Mouse (Mus musculus) Patski (cell line): ENCODE data around the gene Rsg1. TPM values are rescaled to one million over a fixed set of nuclear protein-coding genes. Genes with fewer than 3 reads are reported as not detected.

Experiments
- ATAC-seq: fragments of 100-300 bp; one replicate; pipeline ENCODE4 v1.8.0; 2021
- CTCF ChIA-PET: fragments of 350-600 bp; sonication (Branson Sonifier 250); formaldehyde crosslinking; loops from one replicate; lab custom pipeline; 2022; ENCODE audit warnings: inconsistent platforms; lab: Charles Lee
- POLR2A ChIA-PET: fragments of 350-600 bp; sonication (Branson Sonifier 250); formaldehyde crosslinking; loops from one replicate; lab custom pipeline; 2022; ENCODE audit warnings: antibody characterized with exemption, inconsistent platforms; lab: Charles Lee
- DNase-seq: peaks from one replicate; pipeline ENCODE4 v3.0.0-alpha.2; 2011; ENCODE audit warnings: low read depth, low spot score
- H3K27me3 ChIP-seq: fragments of 371-371 bp; one replicate; pipeline ENCODE4 v1.5.1; 2021
- CTCF ChIP-seq: fragments of 100-300 bp; IDR thresholded peaks from one replicate; pipeline ENCODE4 v1.5.1; 2021
- in situ Hi-C: fragments of 300-500 bp; cut with MboI; formaldehyde crosslinking; loops from 3 replicates; pipeline ENCODE4 v1.11.1; 2018; ENCODE audit warnings: low pct_unique_long_range_greater_than_20kb, mixed read lengths
- polyA plus RNA-seq: library from polyadenylated mRNA; unstranded; gene quantifications from one replicate; pipeline ENCODE4 v1.2.3, GENCODE M21; 2021

The Rsg1 gene
- polyA plus RNA-seq, 1 experiment from 2014 or later, result 1.9 TPM

DNA sequence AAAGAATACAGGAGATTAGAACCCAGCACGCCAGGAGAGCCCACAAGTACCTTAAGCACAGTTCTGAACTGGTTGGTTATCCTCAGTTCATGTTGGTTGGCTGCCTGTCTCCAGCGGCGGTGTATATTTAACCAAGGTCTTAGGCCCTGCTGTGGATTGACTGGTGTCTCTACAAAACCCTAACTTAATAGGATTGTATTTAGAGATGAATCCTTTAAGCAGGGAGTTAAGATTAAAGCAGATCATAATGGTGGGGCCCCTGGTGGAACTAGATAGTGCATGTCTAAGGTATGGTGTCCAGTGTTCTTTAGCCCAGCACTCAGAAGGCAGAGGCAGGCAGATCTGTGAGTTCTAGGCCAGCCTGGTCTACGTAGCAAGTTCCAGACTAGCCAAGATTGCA, 2.1 kb upstream of the Rsg1 start:
- in situ Hi-C loops, result no loop called here

DNA sequence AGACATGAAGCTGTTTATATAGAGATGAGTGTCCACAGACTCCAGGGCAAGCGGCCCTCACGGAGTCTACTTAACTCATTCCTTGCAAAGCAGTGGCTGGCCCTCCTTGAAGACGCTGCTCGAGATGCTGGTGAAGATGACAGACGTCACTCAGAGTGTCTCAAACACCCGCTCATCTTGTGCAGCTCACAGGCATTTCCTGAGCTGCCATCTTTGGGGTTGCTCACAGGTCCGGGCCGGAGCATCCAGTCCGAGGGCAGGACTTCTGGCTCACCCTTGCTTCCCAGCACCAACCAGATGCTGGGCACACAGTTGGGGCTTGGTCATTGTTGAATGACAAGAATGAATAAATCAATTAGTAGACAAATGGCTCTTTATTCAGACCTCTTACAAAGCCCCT, 864 bp upstream of the Rsg1 start:
- in situ Hi-C loops, result no loop called here
- ATAC-seq, result no peak
- DNase-seq, result no peak
- TF ChIP-seq CTCF, result no peak
- ChIA-PET CTCF (no interaction called here), POLR2A (no interaction called here)
- H3K27me3 ChIP-seq, result no peaks in the 10 kb centered on the region

More for the DNA sequence above, 2.1 kb upstream of the Rsg1 start:
- H3K27me3 ChIP-seq, result no peaks in the 10 kb centered on the region
- ATAC-seq (no peak), DNase-seq (no peak)
- ChIA-PET CTCF (no interaction called here), POLR2A (no interaction called here)
- TF ChIP-seq CTCF, result no peak

DNA sequence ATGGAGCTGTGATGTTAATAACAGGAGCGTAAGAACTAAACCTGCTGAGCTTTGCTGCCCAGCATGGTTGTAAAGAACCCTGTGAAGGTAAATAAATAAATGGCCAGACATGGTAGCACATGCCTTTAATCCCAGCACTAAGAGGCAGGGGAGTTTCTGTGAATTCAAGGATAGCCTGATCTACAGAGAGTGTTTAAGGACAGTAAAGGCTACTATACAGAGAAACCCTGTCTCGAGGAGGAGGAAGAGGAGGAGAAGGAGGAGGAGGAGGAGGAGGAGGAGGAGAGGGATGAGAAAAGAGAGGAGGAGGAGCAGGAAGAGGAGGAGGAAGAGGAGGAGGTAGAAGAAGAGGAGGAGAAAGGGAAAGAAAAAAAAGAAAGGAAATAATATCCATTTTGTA, 414 bp upstream of the Rsg1 start:
- TF ChIP-seq CTCF, result no peak
- no peak for ATAC-seq
- ChIA-PET CTCF (interaction anchor here (1.0 kb wide), 1 partner anchor 54 kb away, joined by 3 read pairs; no protein-coding TSS in a partner anchor), POLR2A (no interaction called here)
- DNase-seq, result no peak
- in situ Hi-C loops, result no loop called here
- H3K27me3 ChIP-seq, result no peaks in the 10 kb centered on the region

DNA sequence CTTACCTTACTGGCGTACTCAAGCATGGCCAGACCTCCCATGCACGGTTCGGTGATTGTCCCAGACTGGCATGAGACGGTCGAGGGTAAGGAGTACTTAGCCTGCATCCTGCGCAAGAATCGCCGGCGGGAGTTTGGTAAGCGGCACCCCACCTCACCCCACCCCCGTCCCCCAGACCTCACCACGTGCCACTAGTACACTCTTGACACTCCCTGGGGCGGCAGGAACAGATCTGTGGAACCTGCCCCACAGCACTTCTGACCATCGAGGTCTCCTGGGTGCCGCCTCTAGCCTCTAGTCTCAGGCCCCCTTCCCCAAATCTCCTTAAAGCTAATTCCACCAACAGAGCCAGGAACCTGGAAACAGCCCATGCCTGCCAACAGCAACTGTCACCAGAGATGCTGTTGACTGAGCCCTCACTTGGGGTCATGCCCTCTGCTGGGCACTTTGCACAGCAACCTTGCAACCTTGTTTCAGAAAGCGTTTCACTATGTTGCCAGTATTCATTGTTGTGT, 638 bp downstream of the Rsg1 start:
- H3K27me3 ChIP-seq, result no peaks in the 10 kb centered on the region
- in situ Hi-C loops, result no loop called here
- POLR2A ChIA-PET, result no interaction called here
- ATAC-seq (no peak), DNase-seq (no peak)
- CTCF ChIA-PET, result no interaction called here
- TF ChIP-seq CTCF, result peak; percentile 66

DNA sequence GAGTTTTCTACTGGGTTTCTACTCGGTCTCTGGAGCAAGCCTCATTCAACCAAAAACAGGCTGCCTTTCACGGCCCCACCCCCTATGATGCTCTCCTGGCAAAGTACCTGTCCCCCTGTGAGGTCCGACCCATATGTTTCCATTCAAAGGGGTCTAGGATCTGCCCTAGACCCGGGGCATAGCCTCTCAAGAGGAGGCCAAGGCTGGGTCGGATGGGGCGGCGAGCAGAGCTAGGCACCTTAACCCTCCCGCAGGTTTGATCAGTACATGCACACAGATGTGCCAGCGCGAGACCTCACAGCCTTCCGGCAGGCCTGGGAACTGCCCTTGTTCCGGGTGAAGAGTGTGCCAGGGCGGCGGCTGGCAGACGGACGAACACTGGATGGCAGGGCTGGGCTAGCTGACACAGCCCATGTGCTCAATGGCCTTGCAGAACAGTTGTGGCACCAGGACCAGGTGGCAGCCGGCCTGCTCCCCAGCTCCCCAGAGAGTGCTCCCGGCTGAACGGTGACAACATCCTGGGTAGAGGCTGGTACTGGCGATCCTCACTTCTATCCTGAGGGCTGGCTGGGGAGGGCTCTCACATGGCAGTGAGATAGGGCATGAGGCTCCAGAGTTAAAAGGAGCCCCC, 5.9 kb downstream of the Rsg1 start:
- H3K27me3 ChIP-seq, result no peaks in the 10 kb centered on the region
- DNase-seq, result no peak
- no peak for TF ChIP-seq CTCF
- no peak for ATAC-seq
- in situ Hi-C loops, result no loop called here
- CTCF ChIA-PET, result no interaction called here
- POLR2A ChIA-PET, result no interaction called here

DNA sequence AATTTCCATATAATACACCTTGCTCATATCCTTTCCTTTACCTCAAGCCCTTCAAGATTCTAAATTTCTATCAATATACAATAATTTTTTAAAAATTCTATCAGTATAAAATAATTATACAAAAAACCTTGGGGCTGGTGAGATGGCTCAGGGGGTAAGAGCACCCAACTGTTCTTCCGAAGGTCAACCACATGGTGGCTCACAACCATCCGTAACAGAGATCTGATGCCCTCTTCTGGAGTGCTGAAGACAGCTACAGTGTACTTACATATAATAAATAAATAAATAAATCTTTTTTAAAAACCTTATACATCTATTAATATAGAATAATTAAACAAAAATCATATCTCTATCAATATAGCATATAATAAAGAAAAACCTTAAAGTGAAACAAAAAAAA, 8.1 kb downstream of the Rsg1 start:
- in situ Hi-C loops, result no loop called here
- POLR2A ChIA-PET, result interaction anchor here (0.5 kb wide), 1 partner anchor 354 kb away, joined by 3 read pairs; no protein-coding TSS in a partner anchor
- ATAC-seq (no peak), DNase-seq (no peak)
- CTCF ChIA-PET, result no interaction called here
- no peak for TF ChIP-seq CTCF
- no peaks in the 10 kb centered on the region for H3K27me3 ChIP-seq

DNA sequence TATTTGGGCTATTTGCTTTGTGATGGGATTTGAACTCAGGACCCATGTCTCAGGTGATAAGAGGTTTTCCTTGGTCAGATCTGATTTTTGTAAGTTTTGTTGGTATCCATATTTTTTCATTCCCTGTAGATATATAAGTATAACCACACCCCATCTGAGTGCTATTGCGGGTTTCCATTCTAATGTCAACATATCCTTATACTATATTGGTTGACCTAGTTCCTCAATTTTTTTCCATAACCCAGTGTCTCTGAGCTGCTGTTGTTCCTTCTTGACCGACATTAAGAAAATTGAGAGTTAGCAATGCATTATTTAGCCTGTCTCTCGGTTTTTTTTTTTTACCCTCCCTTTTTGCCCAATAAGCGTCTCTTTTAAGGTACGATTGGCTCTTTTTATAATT, 9.0 kb downstream of the Rsg1 start:
- ATAC-seq (no peak), DNase-seq (no peak)
- TF ChIP-seq CTCF, result no peak
- CTCF ChIA-PET, result no interaction called here
- POLR2A ChIA-PET, result no interaction called here
- in situ Hi-C loops, result no loop called here
- H3K27me3 ChIP-seq, result no peaks in the 10 kb centered on the region

DNA sequence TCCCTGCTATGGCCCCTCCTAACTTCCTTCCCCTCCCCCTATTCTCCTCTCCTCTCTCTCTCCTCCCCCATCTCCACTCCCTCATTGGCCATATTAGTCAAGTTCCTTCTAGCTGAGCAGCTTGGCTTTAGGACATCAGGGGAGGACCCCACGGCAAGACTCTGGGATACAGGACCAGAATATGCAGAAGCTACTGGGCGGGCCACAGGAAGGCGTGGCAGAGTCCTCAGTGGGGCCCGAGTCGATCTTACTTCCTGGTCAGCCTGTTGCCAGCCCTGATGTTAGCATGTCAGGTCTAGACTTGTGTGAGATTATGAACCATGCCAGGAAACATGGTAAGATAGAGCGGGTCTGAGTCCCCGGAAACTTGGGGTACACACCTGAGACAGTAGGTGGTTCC, 14.9 kb downstream of the Rsg1 start:
- ChIA-PET CTCF (no interaction called here), POLR2A (no interaction called here)
- no peak for ATAC-seq
- in situ Hi-C loops, result no loop called here
- no peak for DNase-seq
- H3K27me3 ChIP-seq, result no peaks in the 10 kb centered on the region
- no peak for TF ChIP-seq CTCF

DNA sequence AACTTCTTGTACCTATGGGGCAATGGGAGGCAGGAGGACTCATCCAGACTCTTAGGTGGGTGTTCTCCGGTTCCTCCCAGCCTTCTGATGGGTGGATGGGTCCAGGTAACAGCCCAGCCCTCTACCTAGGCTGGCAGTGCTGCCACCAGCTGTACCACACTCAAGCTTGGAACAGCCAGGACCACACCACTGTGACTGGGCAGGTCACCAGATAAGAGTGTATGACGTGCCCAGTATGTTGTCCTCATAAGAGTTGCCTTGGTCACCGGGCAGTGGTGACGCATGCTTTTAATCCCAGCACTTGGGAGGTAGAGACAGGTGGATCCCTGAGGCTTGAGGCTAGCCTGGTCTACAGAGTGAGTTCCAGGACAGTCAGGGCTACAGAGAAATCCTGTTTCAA, 19.4 kb downstream of the Rsg1 start:
- ChIA-PET CTCF (no interaction called here), POLR2A (no interaction called here)
- in situ Hi-C loops, result no loop called here

DNA sequence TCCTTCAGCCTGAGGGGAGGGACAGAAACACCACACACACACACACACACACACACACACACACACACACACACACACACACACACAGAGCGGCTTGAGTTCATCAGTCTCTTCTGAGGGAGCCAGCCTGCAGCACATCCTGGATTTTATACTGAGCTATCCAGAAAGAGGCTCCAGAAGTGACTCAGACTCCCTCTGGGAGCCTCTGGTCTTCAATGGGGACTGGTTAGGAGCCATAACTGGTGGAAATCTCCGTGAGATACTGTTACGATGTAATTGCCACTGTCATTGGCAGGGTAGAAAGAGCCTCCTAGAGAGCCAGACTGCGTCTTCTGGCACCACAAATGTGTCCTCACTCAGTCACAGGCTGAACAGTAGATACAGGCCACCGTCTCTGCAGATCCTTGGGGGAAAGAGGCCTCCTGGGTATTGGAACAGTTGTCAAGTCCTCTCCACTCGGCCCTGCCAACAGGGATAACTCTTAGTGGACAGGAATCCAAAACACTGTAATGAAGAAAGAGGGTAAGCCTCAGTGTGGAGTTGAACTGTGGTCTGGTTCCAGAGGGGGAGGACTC, 21.9 kb downstream of the Rsg1 start:
- no peak for TF ChIP-seq CTCF
- in situ Hi-C loops, result no loop called here
- DNase-seq, result no peak
- H3K27me3 ChIP-seq, result no peaks in the 10 kb centered on the region
- no peak for ATAC-seq
- CTCF ChIA-PET, result no interaction called here
- POLR2A ChIA-PET, result no interaction called here

More for the DNA sequence above, 19.4 kb downstream of the Rsg1 start:
- no peaks in the 10 kb centered on the region for H3K27me3 ChIP-seq
- TF ChIP-seq CTCF, result no peak
- DNase-seq, result no peak
- no peak for ATAC-seq

DNA sequence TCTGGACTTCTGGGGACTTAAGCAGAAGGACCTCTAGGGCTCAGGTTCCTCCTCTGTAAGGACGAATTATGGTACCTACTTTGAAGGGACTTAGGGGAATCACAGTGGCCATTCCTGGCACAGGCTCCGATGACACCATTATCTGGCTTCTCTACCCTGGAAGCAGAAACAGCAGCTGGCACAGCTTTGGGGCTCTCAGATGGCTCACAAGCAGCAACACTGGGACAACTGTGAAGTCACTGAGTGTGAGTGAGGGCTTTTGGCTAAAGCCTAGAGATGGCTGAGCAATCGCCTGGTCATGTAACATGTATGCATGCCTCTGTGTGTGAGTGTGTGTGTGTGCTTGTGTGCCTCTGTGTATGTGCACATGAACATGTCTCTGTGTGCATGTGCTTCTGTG, 23.1 kb downstream of the Rsg1 start:
- in situ Hi-C loops, result no loop called here
- ChIA-PET POLR2A (no interaction called here), CTCF (no interaction called here)
- no peaks in the 10 kb centered on the region for H3K27me3 ChIP-seq
- no peak for ATAC-seq
- TF ChIP-seq CTCF, result no peak
- no peak for DNase-seq
